Mouse (Mus musculus) olfactory bulb, adult 2 months (tissue): ENCODE measurements at regions not wholly inside any gene's neighbourhood (a gene's known extent, or its start where the extent isn't known, plus 50 kb on each side); places are given as distances from the start of the nearest gene placed in this dataset.

ENCODE experiments used
- CTCF ChIP-seq: fragments of 200-500 bp; IDR thresholded peaks from 2 replicates; pipeline ENCODE4 v1.5.1; 2012; ENCODE audit warnings: low read depth, mild to moderate bottlenecking, low read length, moderate library complexity; ENCODE audit not compliant: insufficient read depth
- POLR2A ChIP-seq: fragments of 200-500 bp; IDR thresholded peaks from 2 replicates; pipeline ENCODE4 v1.6.1; 2012; ENCODE audit warnings: mild to moderate bottlenecking, low read depth, low read length, moderate library complexity; ENCODE audit not compliant: insufficient read depth

DNA sequence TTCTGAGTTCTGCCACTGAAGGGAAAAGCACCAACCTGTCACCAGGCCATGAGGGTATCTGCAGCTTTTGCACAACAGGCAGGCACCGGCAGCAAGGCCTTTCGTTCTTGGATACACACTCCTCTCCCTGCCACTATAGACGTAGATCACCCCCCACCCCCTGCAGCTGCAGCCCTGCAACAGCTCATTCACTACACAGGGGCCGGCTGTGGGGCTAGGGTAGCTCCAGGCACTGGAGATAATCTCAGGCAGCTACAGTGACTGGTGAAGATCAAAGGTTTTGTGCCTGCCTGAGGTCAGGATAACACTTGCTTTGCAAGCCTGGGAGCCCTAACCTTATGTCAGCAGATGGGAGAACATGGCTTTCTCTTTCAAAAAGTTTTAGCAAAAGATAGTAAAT lies 174.3 kb downstream of the Ndfip2 start:
- TF ChIP-seq CTCF, result no peak
- TF ChIP-seq POLR2A, result no peak
